Mouse (Mus musculus): ENCODE measurements at regions not wholly inside any gene's neighbourhood (a gene's known extent, or its start where the extent isn't known, plus 50 kb on each side); places are given as distances from the start of the nearest gene placed in this dataset.

GRCm38 (mm10) chr2:169033181-169033580 is 77.8 kb upstream of the Zfp64 start:
- TF ChIP-seq POLR2A (IDR thresholded peaks at IDR 0.05; ENCODE audit: insufficient read length, low read depth) (no peak), E2F4 (IDR thresholded peaks at IDR 0.05; ENCODE audit: insufficient read depth) (no peak), TCF12 (IDR thresholded peaks at IDR 0.05; ENCODE audit: insufficient read depth, poor library complexity, severe bottlenecking) (no peak), MAX (IDR thresholded peaks at IDR 0.05; ENCODE audit: low read depth) (no peak), CEBPB (IDR thresholded peaks at IDR 0.05; ENCODE audit: insufficient read depth, poor library complexity, severe bottlenecking) (no peak), SRF (IDR thresholded peaks at IDR 0.05; ENCODE audit: control insufficient read depth, insufficient read length, low read depth) (no peak), POLR2AphosphoS2 (IDR thresholded peaks at IDR 0.05; ENCODE audit: insufficient read length, low read depth) (no peak), USF1 (IDR thresholded peaks at IDR 0.05; ENCODE audit: low read depth) (no peak), MYOG (IDR thresholded peaks at IDR 0.05; ENCODE audit: control insufficient read depth in 1 of 3, insufficient read depth in 1 of 3, insufficient read length in 2 of 3, low read depth in 2 of 3) (no peak), MYOD1 (IDR thresholded peaks at IDR 0.05; ENCODE audit: control insufficient read depth in 1 of 3, insufficient read length in 2 of 3, low read depth in 2 of 3) (no peak), REST (IDR thresholded peaks at IDR 0.05; ENCODE audit: insufficient read depth, insufficient read length) (no peak)

Data from myocyte (in vitro differentiated cells).